Mouse (Mus musculus) gastrocnemius, adult 2 months (tissue): ENCODE measurements around the gene Dcxr. TPM values are rescaled to one million over a fixed set of nuclear protein-coding genes. Genes with fewer than 3 reads are reported as not detected.
A peak's percentile ranks its signal among the peaks of the same experiment; 100 is the strongest.
"Not testable (repeated sequence)": the region's sequence is repeated elsewhere in the genome, so short reads cannot be mapped to it uniquely, and the experiment has no call there.

Experiments
- DNase-seq: peaks from one replicate; pipeline ENCODE4 v3.0.0; 2022
- H3K27ac ChIP-seq: fragments of 200-600 bp; 2 replicates; pipeline ENCODE4 v1.8.1; 2022; ENCODE audit warnings: mild to moderate bottlenecking
- H3K4me3 ChIP-seq: fragments of 200-600 bp; 2 replicates; pipeline ENCODE4 v1.8.1; 2022; ENCODE audit warnings: mild to moderate bottlenecking, moderate library complexity
- CTCF ChIP-seq: fragments of 200-600 bp; IDR thresholded peaks from 2 replicates; pipeline ENCODE4 v1.8.1; 2022; ENCODE audit warnings: antibody characterized with exemption, mild to moderate bottlenecking, moderate library complexity
- intact Hi-C: fragments of 180-260 bp; cut with DNase I; formaldehyde crosslinking; loops from one replicate; pipeline ENCODE4 v1.15.1; 2025
- long read RNA-seq, 2 experiments: library from polyadenylated mRNA; stranded (forward); transcript quantifications; one replicate each; pipeline ENCODE4 v2.0.0; 2021
- total RNA-seq, 2 experiments: library from RNA; stranded (reverse); gene quantifications; 2 replicates each; pipeline ENCODE4 v1.2.3; 2021

Dcxr gene
- total RNA-seq = 1 to 10 TPM; 6.3 to 8.6 TPM
- long read RNA-seq, experiment 1, partial matches to known transcripts = 0 of 7 reads
- long read RNA-seq, experiment 1, other reads (novel, unspliced or antisense) = 0 of 7 reads
- long read RNA-seq, experiment 2, transcript Dcxr-201 (8 exons, 892 nt) = major isoform, 7 of 11 reads
- long read RNA-seq, experiment 2, partial matches to known transcripts = 2 of 11 reads
- long read RNA-seq, experiment 2, other reads (novel, unspliced or antisense) = 0 of 11 reads

GRCm38 (mm10) chr11:120727169-120727527 lies at the start of gene Dcxr:
Dcxr (minus strand) TSS chr11:120727281.
- Histone ChIP-seq H3K4me3 (peak within 1 kb of the TSS; percentile 90), H3K27ac (peak within 1 kb of the TSS; percentile 87)
- TF ChIP-seq CTCF = peak; percentile 68
- intact Hi-C loops = no loop called here
- peak; percentile 94 for DNase-seq

- no peak; the same call in 1 of the 2 replicates for TF ChIP-seq CTCF
- intact Hi-C loops = loop anchor here (1.0 to 10.0 kb wide), 2 partner anchors 56 to 121 kb away; no protein-coding TSS in a partner anchor
- DNase-seq = peak; percentile 96
- Histone ChIP-seq H3K27ac (no peak overlapping the region), H3K4me3 (no peak overlapping the region)
Measured at GRCm38 (mm10) chr11:120775774-120776469, 48.8 kb upstream of the Dcxr start.

GRCm38 (mm10) chr11:120773463-120774190 lies 46.5 kb upstream of the Dcxr start:
- no peak for TF ChIP-seq CTCF
- H3K27ac ChIP-seq = no peak overlapping the region
- DNase-seq = no peak
- intact Hi-C loops = loop anchor here (10.0 kb wide), 1 partner anchor 119 kb away; no protein-coding TSS in a partner anchor
- H3K4me3 ChIP-seq = no peak overlapping the region

- no peak for TF ChIP-seq CTCF
- intact Hi-C loops = loop anchor here (10.0 kb wide), 1 partner anchor 118 kb away; no protein-coding TSS in a partner anchor
Measured at GRCm38 (mm10) chr11:120772749-120773148, 45.7 kb upstream of the Dcxr start.

GRCm38 (mm10) chr11:120768206-120768605 lies 41.1 kb upstream of the Dcxr start:
- H3K4me3 ChIP-seq = no peak overlapping the region

More at GRCm38 (mm10) chr11:120772749-120773148, 45.7 kb upstream of the Dcxr start:
- DNase-seq = no peak
- H3K27ac ChIP-seq = no peak overlapping the region
- H3K4me3 ChIP-seq = no peak overlapping the region

GRCm38 (mm10) chr11:120767023-120767422 lies 39.9 kb upstream of the Dcxr start:
- H3K4me3 ChIP-seq, intact Hi-C loops, H3K27ac ChIP-seq, DNase-seq: not testable (repeated sequence)

More at GRCm38 (mm10) chr11:120768206-120768605, 41.1 kb upstream of the Dcxr start:
- no peak for DNase-seq
- no peak for TF ChIP-seq CTCF
- intact Hi-C loops = no loop called here
- no peak overlapping the region for H3K27ac ChIP-seq

- DNase-seq, H3K27ac ChIP-seq, intact Hi-C loops: not testable (repeated sequence)
- H3K4me3 ChIP-seq = peak overlapping the region; percentile 47
Measured at GRCm38 (mm10) chr11:120763121-120763999, 36.3 kb upstream of the Dcxr start.

- intact Hi-C loops, H3K27ac ChIP-seq: not testable (repeated sequence)
- H3K4me3 ChIP-seq = peak within 1 kb of the TSS; percentile 47
Measured at GRCm38 (mm10) chr11:120762672-120763041, 35.6 kb upstream of the Dcxr start, which contains the start of gene Hmga1b. Hmga1b (plus strand) TSS chr11:120762794.

GRCm38 (mm10) chr11:120761811-120762671 lies 35.0 kb upstream of the Dcxr start:
- TF ChIP-seq CTCF = no peak
- H3K4me3 ChIP-seq = no peak overlapping the region
- intact Hi-C loops = no loop called here
- DNase-seq = no peak
- no peak overlapping the region for H3K27ac ChIP-seq

More at GRCm38 (mm10) chr11:120762672-120763041, 35.6 kb upstream of the Dcxr start, which contains the start of gene Hmga1b:
- DNase-seq = peak; percentile 30

GRCm38 (mm10) chr11:120760236-120760635 lies 33.2 kb upstream of the Dcxr start:
- H3K27ac ChIP-seq = no peak overlapping the region
- H3K4me3 ChIP-seq = no peak overlapping the region
- intact Hi-C loops = no loop called here
- no peak for DNase-seq
- no peak for TF ChIP-seq CTCF

GRCm38 (mm10) chr11:120751606-120752005 lies 24.5 kb upstream of the Dcxr start:
- no peak for TF ChIP-seq CTCF
- DNase-seq = no peak
- intact Hi-C loops = loop anchor here (2.0 kb wide), 1 partner anchor 15 kb away; no protein-coding TSS in a partner anchor

More at GRCm38 (mm10) chr11:120751606-120752005, 24.5 kb upstream of the Dcxr start:
- H3K27ac ChIP-seq = no peak overlapping the region
- no peak overlapping the region for H3K4me3 ChIP-seq
